Mouse (Mus musculus): ENCODE measurements around the gene Thra.

DNA sequence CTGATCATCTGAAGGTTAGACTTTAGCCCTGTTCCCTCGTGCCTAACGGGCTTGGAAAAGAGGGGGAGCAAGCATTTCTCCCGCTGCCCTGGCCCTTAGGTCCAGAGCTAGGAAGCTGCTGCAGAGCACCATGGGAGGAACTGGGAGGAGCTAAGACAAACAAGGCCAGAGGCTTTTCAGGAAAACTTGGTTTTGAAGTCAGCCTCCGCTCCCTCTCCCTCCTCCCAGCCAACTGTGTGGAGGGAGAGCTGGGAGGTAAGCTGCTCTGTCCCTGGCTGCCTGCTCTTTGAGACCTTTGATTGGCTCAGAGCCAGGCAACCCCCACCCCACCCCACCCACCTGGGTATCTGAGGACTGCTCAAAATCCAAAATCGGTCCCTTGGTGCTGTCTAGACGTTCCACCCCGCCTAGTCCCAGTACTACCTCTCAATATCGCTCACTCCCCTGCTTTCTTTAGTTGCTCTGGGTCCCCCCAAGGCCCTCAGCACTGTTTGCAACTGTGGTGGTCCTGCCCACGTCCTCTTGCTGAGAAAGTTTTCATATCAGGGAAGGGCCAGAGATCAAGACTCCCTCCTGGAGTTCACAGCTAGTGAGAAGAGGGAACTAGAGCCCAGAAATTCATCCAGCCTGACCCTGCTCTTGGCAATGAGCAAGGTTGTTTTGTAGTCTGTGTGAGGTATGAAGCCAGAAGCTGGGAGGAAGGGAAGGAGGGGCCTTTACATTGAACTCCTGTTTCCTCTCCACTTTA lies 36.6 kb downstream of the Thra start:
- TF ChIP-seq CTCF (IDR thresholded peaks at IDR 0.05; ENCODE audit: borderline replicate concordance, insufficient read depth, low read length) = no peak
- TF ChIP-seq POLR2A (IDR thresholded peaks at IDR 0.05; ENCODE audit: low read depth, low read length) = peak; percentile 64
